Mouse (Mus musculus) erythroblast, embryonic 14.5 days (primary cell): Measurements from ENCODE around the gene Cacna1h.

Experiments
- GATA1 ChIP-seq: IDR thresholded peaks from 2 replicates; pipeline ENCODE4 v1.6.1; 2012; ENCODE audit warnings: low read length, inconsistent platforms, mixed read lengths
- TAL1 ChIP-seq: IDR thresholded peaks from 3 replicates; pipeline ENCODE4 v1.6.1; 2012; ENCODE audit warnings: low read length, inconsistent platforms, mixed read lengths

- TF ChIP-seq GATA1 (no peak), TAL1 (no peak)
Measured at GRCm38 (mm10) chr17:25424526-25425080, 9.0 kb downstream of the Cacna1h start.
